Mouse (Mus musculus) neutrophil, adult 59 days (primary cell): ENCODE data around the gene Tmub2. TPM values are rescaled to one million over a fixed set of nuclear protein-coding genes. Genes with fewer than 3 reads are reported as not detected.

Experiments
- total RNA-seq, 2 experiments: library from RNA; stranded (reverse); gene quantifications; 1 replicate in 1 of 2; 2 replicates in 1 of 2; pipeline ENCODE4 v1.2.4; 2023

Gene Tmub2
- 10 to 100 TPM; 46.1 to 54.7 TPM for total RNA-seq

DNA sequence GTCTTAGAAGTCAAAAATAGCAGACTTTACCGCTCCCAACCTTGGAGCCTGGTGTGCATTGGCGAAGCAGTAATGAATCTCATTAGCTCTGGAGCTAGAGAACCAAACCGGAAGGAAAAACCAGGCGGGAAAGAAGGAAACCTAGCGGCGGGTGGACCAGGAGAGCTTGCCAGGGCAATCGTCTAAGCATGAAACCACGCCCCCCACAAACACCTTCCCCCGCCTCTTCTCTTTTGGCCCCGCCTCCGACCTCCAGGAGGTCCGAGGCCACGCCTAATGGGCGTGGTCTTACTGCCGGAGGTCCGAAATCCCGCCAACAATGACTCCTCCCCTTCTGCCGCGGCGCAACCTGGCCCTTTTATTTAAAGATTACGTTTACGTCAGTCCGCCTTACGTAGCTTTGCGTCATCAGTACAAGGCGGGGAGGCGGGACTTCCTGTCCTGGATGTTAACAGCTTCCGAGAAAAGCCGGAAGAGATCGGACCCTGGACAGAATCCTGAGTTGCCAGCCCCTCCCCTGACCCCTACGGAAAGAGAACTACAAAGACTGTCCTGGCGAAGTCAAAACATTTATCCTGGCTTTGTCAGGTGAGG lies at the start of gene Tmub2:
Gene Tmub2, plus strand, starts transcription at position 431 of the 594 bp plus-strand sequence.

DNA sequence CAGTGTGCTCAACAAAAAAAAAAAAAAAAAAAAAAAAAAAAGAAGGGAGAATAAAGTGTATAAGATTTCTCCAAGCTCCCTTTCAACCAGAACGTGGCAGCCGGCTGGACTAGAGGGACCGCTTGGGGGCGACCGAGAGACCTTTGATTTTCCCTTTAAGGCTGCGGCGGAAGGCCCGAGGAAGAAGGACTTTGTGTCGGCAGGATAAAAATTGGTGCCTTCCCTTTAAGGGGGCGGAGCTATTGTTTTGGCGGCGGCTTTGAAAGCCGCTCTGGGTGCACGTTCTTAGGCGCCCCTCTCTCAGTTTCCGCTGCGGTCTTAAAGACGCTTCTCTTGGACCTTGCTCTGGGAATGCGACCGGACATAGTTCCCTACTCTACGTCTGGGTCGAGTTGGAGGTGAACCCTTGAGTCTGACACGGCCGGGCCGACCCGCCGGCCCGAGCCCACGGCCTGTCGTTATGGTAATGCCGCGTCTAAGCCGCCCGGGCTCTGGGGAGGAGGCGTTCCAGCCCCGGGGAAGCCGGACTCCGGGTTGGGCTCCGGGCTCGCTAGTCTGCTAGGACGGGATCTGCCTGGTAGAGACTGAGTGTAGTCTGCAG lies 36.0 kb upstream of the Tmub2 start, which contains the start of gene BC030867:
Gene BC030867, plus strand, starts transcription at position 253 of the 601 bp plus-strand sequence.

GRCm38 (mm10) chr11:102268520-102269244 lies 16.0 kb upstream of the Tmub2 start, which contains the start of gene Asb16:
TSS of gene Asb16 (plus strand) at chr11:102268743.

GRCm38 (mm10) chr11:102296491-102297472 lies 12.1 kb downstream of the Tmub2 start, which contains the start of gene Atxn7l3:
TSS of gene Atxn7l3 (minus strand) at chr11:102296631.

DNA sequence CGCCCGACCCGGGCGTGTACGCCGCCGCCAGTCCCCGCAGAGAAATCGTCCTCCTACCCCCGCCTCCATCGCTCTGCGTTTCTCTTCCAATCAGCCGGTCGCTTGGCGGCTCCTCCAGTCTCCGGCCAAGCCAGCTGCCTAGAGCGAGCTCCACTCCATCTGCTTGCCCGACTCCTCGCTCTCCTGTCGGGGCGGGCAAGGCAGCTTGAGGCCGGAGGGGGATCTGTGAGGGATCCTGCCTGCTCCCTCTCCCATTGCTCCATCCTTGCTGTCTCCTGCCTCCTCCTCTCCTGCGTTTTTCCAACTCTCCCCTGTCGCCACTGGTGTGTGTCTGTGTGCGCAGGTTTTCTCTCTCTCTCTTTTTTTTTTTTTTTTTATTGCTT lies 34.7 kb downstream of the Tmub2 start, which contains the start of gene Ubtf:
Gene Ubtf, minus strand, starts transcription at position 333 of the 383 bp plus-strand sequence.

Other genes with a start within 250 kb of the Tmub2 start
- gene Cd300lg, start 243.4 kb upstream of the Tmub2 start, total RNA-seq: 10 to 100 TPM; 16.6 to 25.3 TPM
- gene Mpp2, start 196.4 kb upstream of the Tmub2 start, total RNA-seq: 1 to 10 TPM in 1 of 2 experiments, under 1 TPM in 1; 0.29 to 1.9 TPM
- not detected for gene Ppy, start 183.6 kb upstream of the Tmub2 start, total RNA-seq
- gene Pyy, start 177.1 kb upstream of the Tmub2 start, total RNA-seq: not detected
- gene Nags, start 139.4 kb upstream of the Tmub2 start, total RNA-seq: under 1 TPM; 0.18 to 0.20 TPM
- gene Tmem101, start 128.5 kb upstream of the Tmub2 start, total RNA-seq: 10 to 100 TPM in 1 of 2 experiments, 1 to 10 TPM in 1; 7.4 to 12.2 TPM
- gene Lsm12, start 99.6 kb upstream of the Tmub2 start, total RNA-seq: 10 to 100 TPM; 33.8 to 37.9 TPM
- gene G6pc3, start 95.3 kb upstream of the Tmub2 start, total RNA-seq: 10 to 100 TPM; 16.8 to 25.2 TPM
- gene Hdac5, start 54.8 kb upstream of the Tmub2 start, total RNA-seq: 100 to 1,000 TPM; 112 to 127 TPM
- 1 to 10 TPM; 7.2 to 8.2 TPM for gene BC030867, start 36.0 kb upstream of the Tmub2 start, total RNA-seq
- gene Asb16, start 16.2 kb upstream of the Tmub2 start, total RNA-seq: not detected
- gene Atxn7l3, start 11.7 kb downstream of the Tmub2 start, total RNA-seq: 10 to 100 TPM; 67.1 to 69.7 TPM
- 10 to 100 TPM; 80.3 to 84.1 TPM for gene Ubtf, start 34.8 kb downstream of the Tmub2 start, total RNA-seq
- 10 to 100 TPM; 28.8 to 68.2 TPM for gene Slc4a1, start 81.3 kb downstream of the Tmub2 start, total RNA-seq
- under 1 TPM in 1 of 2 experiments, not detected in 1; 0.40 TPM for gene Rundc3a, start 108.5 kb downstream of the Tmub2 start, total RNA-seq
- 10 to 100 TPM; 45.4 to 56.9 TPM for gene Slc25a39, start 123.0 kb downstream of the Tmub2 start, total RNA-seq
- 100 to 1,000 TPM; 308 to 361 TPM for gene Grn, start 145.4 kb downstream of the Tmub2 start, total RNA-seq
- under 1 TPM in 1 of 2 experiments, not detected in 1; 0.38 TPM for gene Fam171a2, start 162.8 kb downstream of the Tmub2 start, total RNA-seq
- gene Itga2b, start 185.2 kb downstream of the Tmub2 start, total RNA-seq: 10 to 100 TPM; 11.8 to 19.6 TPM